Mouse (Mus musculus): ENCODE data around the gene Fbf1.

Fbf1 gene

DNA sequence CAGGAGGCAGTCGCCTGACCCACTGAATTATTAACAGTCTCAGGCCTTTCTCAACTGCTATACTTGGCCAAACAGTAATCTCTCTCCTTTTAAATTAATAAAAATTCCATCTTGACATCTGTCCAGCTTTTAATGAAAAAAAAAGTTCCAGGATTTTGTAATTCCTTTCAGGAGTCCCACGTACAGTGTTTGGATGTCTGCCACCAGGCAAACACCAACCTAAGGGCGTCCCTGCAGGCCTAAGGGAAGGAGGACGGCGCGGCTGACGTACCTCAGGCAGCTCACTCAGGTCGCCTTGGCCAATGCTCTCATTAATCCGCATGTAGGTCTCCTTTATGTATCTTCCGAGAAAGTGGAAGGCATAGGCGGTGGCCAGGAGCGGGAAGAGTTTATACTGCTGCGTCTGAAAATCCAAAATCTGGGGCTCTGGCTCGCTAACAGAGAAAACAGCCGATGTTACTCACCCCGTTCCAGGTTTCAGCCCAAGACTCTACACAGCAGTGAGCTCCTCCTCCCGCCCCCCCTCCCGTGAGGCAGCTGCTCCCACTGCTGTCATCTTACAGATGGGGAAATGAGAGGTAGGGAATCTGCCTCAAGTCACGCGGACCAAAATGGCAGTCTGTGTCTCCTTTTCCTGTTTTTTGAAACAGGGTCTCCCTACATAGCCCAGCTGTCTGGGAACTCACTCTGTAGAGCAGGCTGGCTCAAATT lies 10.6 kb upstream of the Fbf1 start:
- no peak for DNase-seq

DNA sequence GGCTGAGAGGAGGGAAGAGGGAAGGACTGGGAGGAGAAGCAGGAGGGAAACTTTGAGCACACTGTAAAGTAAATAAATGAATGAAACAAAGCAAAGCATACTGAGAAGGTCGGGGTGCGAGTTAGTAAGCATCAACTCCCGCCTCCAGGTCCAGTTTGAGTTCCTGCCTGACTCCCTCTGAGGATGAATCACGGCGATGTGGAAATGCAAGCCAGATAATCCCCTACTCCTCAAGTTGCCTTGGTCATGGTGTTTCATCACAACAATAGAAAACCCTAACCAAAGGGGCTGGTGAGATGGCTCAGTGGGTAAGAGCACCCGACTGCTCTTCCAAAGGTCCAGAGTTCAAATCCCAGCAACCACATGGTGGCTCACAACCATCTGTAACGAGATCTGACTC lies 8.0 kb upstream of the Fbf1 start:
- no peak for DNase-seq

DNA sequence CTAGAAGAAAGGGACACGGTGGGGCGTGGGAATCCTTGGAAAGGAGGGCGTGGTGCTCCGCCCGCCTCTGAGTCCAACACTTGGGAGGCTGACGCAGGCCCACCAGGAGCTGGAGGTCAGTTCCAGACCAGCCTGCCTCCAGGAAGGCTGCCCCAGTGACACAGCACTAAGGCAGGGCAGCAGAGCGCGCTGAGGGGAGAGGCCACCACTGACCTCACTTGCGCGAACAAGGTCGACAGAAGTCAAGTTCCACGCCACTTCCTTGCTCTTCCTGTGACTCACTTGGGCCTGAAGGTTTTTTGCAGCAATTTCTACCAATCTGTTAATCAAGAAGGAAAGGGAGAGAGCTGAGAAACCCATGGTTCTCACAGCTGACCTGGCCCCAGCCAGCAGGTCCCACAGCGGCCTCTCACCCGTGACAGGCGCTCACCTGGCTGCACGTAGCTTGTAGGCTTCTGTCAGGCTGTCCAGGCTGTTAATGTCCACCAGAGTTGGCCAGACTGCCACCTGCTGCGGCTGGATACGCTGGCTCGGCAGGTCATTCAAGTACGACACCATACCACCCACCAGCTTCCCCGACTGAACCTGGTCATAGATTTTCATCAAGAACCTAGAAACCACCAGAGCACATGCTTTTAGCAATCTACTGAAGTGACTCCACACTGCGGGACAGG lies 6.9 kb upstream of the Fbf1 start:
- DNase-seq: no peak

DNA sequence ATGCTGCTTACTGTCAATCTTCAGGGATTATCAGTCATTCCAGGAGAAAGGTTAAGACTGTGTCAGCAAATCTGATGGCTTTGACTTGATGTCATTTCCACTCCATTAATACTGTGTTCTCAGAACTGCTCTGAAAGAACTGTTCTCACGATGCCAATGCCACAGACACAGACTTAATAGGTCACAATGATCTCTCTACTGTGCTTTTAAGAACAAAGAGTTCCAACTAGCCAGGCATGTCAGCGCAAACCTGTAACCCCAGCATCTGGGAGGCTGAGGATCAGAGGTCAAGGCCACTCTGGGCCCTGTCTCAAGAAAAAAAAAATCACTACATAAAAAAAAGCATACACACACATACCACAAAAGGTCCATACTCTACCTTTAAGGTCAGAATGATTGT lies 4.0 kb upstream of the Fbf1 start:
- DNase-seq: no peak

DNA sequence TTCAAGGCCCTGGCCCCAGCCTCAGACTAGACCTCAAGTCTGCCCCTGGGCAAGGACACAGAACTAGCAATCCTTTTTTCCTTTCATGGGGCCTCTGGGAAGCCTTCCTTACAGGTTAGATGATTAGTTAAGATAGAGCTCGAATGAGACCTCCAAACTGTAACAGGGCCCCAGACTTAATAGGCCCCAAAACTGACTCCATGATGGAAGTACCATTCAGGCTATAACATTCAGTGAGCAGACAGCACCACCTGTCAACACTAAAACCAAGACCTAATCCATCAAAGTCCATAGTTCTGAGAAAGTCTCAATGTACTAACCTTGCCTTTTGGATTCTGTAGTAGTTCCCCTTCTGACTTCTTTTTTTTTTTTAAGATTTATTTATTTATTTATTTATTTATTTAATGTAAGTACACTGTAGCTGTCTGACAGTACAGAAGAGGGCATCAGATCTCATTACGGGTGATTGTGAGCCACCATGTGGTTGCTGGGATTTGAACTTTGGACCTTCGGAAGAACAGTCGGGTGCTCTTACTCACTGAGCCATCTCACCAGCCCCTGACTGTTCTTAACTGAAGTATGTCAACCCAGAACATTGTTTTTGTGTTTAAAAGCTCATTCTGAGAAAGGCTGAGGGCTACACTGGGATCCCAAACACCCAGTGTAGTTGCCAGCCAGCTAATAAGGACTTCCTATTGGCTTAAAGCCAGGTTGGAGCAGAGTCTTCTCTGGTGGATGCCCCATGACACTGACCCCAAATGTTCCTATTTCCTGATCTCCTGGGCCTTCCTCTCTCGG lies 2.2 kb upstream of the Fbf1 start:
- no peak for DNase-seq

DNA sequence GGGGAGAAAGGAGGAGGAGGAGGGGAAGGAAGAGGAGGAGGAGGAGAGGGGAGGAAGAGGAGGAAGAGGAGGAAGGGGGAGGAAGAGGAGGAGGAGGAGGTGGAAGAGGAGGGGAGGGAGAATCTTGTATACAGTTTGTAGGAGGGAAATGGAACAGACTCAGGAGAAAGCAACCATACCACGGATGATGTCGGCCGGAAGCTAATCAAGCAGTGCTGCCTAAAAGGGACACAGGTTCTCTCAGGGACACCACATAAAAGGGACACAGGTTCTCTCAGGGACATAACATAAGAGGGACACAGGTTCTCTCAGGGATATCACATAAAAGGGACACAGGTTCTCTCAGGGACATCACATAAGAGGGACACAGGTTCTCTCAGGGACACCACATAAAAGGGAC lies 1.2 kb upstream of the Fbf1 start:
- DNase-seq: no peak

DNA sequence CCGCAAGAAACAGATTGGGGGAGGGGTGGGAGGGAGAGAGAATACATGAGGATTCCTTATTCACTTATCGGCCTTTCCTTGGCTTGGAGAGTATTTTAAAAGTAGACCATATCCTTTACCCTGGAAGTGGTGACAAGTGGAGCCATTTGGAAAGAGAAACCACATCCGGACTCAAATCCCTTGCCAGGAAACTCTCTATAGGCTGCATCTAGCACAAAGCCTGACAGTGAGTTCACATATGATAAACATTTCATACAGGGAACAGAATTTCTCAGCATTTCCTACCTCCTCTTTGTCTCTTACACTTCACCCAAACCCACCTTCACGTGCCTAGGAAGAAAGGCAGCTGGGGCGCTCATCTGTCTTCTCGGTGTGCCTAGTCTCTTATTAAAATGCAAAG lies 734 bp downstream of the Fbf1 start:
- no peak for DNase-seq

DNA sequence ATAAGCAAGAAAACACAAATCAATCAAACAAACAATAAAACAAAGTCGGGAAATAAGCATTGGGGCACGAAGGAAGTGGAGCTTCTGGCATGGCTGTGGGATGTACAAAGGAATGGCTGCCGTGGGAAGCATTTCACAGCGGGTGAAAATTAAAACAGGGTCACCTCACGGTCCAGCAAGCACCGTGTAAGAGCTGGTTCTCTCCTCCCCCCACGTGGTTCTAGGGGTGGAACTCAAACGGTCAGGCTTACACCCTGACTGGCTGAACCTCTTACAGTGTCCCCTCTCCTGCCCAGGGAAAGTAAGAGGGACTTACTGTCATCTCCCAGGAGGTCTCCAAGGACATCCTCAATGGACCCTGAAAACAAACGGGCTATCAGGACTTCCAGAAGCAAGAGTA lies 5.0 kb downstream of the Fbf1 start:
- no peak for DNase-seq

DNA sequence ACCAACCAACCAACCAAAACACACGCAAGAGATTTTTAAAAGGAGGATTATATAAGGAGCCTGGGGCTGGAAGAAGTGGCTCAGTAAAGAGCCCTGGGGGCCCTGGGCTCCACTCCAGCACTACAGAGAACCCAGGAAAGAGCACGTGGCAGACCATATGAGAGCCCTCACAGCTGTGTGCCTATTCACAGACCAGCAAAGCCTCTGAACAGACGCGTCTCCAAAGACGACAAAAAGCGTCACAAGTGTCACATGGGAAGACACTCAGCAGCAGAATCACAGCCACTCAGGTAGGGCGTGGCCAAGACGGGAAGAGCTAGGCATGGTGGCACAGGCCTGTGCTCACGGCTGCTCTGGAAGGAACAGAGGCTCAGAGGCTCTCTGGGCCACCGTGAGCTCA lies 5.8 kb downstream of the Fbf1 start:
- no peak for DNase-seq

DNA sequence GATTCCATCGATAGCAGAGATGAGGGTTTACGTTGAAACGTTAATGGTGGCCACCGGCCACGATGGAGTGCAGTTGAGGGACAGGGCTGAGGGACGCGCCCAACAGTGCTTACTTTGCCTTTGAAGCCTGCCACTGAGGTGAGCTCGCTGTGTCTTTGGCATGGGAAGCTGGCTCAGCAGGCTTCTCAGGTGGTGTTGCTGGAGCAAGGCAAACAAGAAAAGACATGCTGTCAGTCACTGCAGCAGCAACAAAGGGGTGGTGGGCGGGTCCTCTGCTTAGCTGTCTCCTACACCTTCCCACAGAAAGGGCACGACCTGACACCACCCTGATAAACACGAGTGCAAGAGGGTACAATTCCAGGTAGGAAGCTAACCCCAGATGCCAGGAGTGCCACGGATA lies 6.7 kb downstream of the Fbf1 start:
- DNase-seq: no peak

DNA sequence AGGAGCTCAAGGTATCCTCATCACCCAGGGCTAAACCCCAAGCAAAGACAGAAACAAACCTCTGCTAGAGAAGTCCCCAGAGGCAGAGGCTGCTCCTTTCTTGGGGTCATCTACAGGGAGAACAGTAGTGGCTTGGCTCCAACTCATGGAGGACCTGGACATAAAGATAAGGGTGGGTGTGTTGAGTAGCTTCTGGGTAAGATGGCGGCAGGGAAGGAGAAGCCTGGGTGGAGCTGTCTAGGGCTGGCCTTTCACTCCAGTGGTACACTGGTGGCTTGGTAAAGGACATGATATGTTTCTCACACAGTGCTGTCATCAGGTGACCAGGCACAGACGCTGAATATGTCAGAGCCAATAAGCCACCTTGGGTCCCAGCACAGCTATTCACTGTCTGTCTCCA lies 17.0 kb downstream of the Fbf1 start:
- no peak for DNase-seq

DNA sequence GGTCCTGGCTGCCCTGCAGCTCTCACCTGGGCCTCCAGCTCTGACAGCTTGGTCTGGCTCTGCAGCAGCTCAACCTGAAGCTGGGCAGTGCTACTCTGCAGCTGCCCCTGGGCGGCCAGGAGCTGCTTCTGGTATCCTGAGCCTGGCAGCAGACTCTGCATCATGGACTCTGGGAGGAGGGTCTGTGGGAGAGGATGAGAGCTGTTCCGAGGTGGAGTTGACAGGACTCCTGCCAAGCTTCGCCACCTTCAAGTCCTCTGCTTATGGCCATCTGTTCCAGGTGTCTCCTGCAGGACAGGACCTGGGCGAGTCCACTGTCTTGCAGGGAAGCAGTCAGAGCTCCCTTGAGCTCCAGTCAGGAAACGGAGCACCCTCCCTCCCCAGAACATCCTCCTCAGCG lies 18.6 kb downstream of the Fbf1 start:
- no peak for DNase-seq

DNA sequence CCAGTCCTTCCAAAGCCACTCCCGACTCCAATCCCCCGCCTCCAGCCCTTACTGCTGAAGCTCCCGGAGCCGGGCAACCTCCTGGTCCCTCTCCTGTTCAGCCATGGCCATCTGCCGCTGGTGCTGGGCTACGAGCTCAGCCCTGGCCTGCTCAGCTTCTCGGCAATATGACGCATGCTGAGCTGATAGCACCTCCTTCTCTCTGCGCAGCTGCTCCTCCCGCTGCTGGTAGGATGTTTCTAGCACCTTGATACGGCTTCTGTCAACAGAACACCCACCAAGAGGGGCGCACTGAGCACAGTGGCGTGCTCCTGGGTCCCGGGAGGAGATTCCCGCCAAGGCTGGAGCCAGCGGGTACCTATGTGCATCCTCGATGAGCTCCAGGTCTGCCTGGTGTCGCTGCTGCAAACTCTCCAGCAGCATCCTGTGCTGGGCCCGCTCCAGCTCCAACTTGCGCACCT lies 19.2 kb downstream of the Fbf1 start:
- no peak for DNase-seq

DNA sequence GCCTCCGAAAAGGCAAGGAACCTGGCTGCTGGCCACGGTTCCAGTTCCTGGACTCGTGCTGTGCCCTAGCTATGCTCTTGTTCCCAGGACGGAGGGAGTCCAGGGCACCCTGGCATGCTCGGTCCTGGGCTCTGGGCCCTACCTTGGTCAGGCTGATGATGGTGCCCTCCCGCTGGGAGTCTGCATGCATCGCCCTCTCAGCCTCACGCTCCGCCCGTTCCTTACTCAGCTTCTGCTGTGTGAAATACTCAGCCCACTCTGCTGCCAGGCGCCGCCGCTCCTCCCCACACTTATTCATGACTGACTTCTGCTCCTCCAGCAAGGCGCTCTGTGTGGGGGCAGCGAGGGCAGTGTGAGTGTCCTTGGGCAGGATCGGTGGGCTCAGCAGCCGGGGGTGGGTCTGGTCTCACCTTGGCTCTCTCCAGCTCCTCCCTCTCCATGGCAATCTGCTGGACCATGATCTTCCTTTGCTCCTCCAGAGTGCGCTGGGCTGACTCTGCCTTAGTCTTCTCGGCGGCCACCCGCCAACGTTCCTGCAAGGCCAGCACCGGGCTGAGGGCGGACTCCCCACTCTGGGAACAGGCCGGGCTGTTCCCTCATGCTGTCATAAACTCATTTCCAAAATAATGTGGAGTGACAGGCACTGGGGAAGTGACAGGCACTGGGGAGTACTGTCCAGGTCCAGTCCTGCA lies 21.5 kb downstream of the Fbf1 start:
- DNase-seq: no peak

DNA sequence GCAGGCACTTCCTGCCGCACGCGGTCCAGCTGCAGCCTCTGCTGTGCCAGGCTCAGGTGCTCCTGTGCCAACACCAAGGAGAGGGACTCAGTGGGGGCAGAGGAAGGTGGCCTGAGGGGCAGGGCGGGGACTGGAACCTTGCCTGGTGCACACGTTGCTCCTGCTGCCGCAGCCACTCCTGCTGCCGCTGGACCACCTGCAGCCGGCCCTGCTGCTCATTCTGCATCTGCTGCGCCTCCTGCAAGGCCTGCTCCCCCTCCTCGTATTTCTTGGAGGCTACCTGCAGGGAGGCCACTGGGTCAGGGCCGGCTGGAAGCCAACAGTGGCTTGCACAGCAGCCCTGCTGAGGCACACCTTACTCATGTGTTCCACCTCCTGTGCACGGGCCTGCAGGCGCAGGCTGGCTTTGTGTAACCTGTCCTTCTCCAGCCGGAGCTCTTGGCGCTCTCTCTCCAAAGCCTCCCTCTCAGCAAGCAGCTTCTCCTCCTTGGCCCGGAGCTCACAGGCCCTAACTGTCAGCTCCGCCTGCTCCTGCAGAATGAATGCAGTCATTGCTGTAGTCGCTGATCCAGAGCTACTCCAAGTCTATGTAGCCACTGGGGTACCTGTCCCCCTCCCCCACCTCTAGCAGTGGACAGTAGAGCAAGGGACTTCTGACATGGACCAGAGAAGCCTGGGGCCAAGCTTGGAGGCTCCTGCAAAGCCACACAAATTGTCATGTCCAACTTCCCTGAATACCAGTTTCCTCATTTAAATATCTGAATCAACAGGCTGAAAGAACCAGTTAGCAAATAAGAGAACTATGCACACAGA lies 22.3 kb downstream of the Fbf1 start:
- no peak for DNase-seq

DNA sequence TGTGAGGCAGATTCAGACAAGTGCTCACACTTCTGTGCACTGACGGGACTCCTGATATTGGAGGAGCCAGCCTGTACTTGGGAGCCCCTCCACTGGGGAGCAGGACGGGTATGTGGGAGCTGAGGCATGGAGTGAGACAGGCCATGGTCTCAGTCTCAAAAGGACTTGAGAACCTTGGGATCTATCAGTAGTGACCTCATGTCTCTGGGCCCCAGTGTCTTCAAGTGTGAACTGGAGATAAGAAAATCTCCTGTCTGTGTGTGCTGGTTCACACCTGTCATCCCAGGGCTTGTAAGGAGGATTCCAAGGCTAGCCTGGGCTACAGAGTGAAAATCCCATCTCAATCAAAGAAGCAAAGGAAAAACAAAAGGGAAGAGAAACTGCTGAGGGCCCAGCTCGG lies 24.5 kb downstream of the Fbf1 start:
- no peak for DNase-seq

DNA sequence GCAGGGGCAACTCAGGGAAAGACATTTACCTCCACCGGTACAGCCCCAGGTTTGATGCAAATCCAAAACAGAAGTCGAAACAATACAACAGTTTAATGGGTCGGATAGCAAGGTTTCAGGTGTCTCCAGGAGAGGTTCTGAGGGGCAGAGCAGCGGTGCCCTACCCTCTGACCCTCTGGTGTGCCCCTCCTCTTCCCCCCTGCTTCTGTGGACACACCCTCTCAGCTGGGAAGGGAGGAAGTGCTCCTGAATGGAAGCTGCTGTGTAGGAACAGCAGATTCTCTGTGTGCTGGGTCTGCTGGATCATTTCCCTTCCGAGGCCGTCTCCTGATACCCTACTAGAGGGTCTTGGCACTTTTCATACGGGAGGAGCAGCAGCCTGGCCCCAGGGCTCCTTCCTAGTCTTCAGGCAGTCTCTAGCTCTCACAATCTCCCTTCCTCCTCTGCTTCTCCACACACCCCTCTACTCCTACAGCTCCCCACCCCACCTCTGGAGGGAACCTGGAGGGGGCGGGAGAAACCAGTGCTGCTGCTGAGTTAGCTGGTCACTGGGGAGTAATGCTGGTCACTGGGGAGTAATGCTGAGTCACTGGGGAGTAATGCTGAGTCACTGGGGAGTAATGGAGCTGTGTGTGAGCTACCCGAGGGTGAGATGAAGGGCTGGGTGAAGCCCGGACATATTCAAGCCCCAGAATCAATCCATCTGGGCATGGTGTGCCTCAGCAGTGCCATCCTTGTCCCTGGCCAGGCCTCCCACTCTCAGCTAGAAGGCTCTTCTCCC lies 25.6 kb downstream of the Fbf1 start:
- DNase-seq: no peak

DNA sequence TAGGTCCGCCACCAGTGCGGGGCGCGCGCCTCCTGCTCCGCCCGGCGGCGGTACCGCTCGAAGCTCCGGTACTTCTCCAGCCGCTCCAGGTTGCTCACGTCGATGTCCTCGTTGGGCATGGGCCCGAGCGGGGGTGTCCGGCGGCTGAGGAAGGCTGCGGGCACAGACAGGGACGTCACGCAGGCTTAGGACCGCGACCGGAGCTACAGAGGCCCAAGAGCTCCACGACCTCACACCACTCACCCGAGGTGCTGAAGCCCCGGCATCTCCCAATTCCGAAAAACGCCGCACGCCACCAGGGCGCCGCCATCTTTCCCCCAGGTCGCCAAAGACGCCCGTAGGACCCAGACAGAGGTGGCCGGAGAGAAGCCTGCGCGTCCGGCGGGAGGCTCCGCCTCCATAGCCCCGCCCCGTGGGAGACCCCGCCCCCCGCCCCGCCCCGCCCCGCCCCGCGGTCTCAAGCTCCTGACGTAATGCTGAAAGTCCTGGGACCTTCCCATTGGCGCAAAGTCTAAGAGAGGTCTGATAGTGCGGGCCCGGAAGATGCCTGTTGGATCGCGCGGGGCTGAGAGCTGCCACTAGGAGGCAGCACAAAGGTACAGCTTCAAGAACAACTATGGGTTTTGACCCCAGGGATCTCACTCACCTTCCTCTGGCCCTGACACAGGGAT lies 29.4 kb downstream of the Fbf1 start, which contains the start of gene Mrpl38:
TSS of gene Mrpl38 (minus strand) at position 401 of the 671 bp plus-strand sequence.
- peak; percentile 78 for DNase-seq

DNA sequence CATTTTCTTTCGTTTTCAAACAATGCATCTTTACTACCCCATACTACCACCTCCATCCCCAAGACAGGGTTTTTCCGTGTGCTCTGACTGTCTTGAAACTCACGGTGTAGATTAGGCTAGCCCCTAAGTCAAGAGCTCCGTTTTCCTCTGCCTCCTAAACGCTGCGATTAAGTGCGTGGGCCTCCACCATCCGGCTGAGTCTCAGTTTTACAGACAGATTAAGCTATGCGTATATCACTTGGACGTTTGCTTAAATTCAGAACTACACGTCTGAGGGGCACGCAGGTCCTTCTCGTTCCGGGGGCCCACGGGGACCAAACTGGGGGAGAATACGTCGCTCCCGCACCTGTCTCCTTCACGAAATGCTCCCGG lies 29.9 kb downstream of the Fbf1 start:
- no peak for DNase-seq

DNA sequence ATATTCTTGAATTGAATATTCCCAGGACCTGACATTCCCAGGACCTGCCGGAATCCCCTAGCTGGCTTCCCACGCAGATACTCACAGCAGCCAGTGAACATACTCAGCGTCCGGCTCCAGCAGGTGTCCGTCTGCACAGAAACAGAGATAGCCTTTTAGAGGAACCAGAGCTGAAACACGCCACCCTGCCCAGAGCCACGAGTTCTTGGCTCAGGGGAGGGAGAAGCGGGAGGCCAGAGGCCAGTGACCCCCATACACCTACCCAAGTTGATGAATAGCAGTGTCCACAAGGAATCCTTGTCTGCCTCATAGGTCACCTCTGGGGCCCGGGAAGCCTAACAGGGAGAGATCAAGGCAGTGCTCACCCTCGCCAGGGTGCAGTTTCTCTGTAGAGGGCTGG lies 33.8 kb downstream of the Fbf1 start:
- DNase-seq: no peak

DNA sequence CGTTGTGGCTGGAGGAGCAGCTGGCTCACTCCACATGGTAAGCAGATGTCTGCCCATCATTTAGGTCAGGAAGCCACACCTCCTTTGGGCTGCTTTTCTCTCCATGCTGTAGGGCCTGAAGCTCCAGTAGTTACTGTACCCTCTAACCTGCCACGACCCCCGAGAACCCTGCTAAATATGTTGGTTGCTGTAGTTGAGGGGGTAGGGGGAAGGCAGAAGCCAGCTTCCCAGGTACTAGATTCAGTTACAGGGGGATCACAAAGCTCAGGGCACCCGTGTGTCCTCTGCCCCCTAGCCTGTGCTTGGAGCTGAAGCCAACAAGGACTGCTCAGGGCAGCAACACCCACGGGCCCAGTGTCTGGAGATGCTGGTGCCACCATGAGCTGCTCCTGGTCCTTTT lies 34.5 kb downstream of the Fbf1 start:
- no peak for DNase-seq

Data from right cerebral cortex, postnatal 4 days (tissue).